Mouse (Mus musculus) ZHBTc4 (cell line): Measurements from ENCODE around the gene Ciapin1.
A peak's percentile ranks its signal among the peaks of the same experiment; 100 is the strongest.

ENCODE experiments used
- DNase-seq: peaks from one replicate; pipeline ENCODE4 v3.0.0-alpha.2; 2011; ENCODE audit warnings: low read depth, low spot score

Gene Ciapin1

DNA sequence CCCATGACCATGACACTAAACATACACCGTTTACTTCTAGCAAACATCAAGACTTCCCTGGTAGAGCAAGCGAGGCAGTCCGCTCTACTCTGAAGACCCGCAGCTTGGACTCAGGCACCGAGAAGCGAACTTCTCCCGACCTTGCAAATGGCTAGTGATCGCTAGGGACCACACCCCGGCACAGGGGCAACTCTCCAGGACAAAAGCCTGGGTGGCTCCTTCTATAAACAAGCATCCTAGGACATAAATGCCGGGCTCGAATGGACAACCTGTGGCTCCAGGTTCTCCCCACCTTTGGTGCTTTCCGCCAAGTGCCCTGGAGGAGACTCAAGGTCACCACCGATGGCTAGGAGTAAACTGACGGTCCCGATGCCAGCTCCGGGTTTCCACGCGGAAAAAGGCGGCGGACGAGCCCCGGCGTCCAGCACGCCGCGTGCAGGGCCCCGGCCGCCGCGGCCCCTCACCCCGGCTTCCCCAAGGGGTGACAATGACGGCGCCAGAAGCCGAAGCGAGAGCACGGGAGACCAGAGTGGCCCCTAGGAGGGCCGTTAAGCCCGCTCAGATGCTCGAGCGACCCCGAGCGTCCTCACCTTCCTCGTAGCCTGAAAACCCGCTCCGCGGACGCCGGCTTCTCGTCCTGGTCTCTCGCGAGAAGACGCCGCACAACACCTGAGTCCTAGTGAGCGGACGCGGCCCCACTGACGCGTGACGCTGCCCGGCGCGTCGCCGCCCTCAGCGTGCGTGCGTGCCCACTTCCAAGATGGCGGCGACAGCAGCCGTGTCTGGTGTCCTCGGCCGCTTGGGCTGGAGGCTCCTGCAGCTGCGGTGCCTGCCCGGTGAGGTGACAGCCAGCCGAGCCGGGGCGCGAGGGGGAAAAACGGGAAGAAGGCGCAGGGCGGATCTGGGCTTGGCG is at the start of gene Ciapin1, which contains the start of gene Coq9:
Ciapin1 (minus strand) TSS at position 697 of the 913 bp plus-strand sequence.
Coq9 (plus strand) TSS at position 660 of the 913 bp plus-strand sequence.
- DNase-seq = peak; percentile 99

DNA sequence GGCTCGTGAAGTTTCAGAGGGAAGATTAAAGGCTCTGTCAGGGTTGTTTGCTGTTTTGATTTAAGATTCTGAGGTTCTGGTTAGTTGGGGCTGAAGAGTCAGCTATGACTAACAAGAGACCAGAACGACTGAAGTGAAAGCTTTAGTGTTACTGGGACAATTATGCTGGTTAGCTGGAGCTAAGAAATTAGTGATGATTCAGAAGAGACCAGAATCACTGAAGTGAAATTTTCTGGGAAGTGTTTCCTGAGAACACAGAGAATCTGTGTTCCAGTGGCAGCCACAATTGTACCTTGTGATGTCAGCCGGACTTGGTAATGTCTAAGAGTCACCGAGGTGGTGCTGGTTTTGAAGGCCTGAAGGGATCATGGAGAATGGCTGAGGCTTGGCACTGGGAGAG is 42.6 kb upstream of the Ciapin1 start:
- DNase-seq = no peak

- no peak for DNase-seq
Measured at GRCm38 (mm10) chr8:94876820-94877219, 38.7 kb upstream of the Ciapin1 start.

GRCm38 (mm10) chr8:94876197-94876730 is 38.1 kb upstream of the Ciapin1 start, which contains the start of gene Dok4:
TSS of gene Dok4 (minus strand) at chr8:94876330.
- DNase-seq = peak; percentile 83

GRCm38 (mm10) chr8:94875871-94876150 is 37.7 kb upstream of the Ciapin1 start:
- no peak for DNase-seq

DNA sequence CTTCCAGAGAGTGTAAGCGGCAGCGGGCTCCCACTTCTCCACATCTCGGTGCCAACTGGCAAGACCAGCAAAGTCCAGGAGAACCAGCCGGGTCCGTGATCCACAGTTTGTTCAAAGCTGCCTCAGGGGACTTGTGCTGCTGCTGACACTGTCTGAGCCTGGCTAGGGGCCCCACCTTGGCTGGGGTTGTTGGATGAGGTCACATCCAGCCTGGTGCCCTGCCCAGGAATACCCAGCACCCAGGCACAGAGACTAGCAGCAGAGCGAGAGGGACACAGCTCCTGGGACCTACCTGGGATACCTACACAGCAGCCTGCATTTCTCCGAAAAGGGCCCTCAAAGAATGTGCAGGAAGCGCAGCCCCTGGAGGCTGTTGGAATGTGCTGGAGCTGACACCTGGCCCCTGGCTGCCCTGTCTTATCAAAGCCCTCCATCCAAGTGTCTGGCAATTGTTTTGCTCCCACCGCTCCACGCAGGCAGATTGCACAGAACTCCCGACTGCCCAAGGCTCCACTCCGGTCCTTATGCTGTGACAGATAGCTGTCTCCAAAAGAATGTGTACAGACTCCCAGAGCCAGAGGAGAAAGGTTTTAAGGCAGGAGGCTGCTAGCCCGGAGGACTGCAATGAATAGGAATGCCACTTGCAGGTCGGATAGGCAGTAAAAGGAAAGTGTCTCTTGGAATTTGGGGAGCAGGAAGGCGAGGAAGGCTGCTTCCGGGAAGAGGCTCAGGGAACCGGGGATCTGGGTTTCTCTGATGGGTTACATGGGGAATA is 37.1 kb upstream of the Ciapin1 start:
- DNase-seq = no peak

DNA sequence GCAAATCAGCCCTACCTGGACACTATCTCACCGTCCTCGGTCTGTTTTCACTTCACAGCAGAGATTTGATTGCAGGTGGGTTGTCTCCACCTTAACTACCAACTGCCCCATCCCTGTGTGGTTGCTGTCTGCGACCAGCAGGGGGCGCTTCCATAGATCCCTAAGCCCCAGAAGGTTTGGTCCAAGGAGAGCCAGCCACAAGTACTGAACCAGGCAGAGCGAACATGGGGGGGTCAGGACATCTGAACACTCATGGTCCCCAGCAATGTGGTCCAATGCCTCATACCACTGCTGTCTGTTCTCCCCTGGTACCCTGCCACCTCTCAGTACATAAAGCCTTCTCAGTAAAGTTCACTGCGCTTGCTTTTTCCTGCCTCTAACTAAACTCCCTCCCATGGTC is 36.2 kb upstream of the Ciapin1 start:
- peak; percentile 84 for DNase-seq

DNA sequence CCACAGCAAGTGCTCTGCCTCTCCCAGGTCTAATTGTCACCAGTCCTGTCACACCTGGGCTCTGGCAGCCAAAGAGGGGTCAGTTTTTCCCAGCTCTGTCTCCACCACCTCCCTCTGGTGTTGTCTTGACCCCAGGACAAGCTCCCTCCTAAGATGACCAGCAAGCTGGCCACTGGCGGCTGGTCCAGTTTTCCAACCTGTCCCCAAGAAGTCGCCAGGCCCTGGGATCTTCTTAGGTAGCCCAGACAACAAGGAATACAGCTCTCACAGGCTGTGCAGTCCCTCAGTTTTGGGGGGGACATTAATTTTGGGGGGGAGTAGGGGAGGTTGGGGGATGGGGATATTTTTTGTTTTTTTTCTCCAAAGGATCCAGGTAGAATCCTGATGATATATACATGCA is 34.4 kb upstream of the Ciapin1 start:
- no peak for DNase-seq

GRCm38 (mm10) chr8:94872156-94872555 is 34.0 kb upstream of the Ciapin1 start:
- no peak for DNase-seq

DNA sequence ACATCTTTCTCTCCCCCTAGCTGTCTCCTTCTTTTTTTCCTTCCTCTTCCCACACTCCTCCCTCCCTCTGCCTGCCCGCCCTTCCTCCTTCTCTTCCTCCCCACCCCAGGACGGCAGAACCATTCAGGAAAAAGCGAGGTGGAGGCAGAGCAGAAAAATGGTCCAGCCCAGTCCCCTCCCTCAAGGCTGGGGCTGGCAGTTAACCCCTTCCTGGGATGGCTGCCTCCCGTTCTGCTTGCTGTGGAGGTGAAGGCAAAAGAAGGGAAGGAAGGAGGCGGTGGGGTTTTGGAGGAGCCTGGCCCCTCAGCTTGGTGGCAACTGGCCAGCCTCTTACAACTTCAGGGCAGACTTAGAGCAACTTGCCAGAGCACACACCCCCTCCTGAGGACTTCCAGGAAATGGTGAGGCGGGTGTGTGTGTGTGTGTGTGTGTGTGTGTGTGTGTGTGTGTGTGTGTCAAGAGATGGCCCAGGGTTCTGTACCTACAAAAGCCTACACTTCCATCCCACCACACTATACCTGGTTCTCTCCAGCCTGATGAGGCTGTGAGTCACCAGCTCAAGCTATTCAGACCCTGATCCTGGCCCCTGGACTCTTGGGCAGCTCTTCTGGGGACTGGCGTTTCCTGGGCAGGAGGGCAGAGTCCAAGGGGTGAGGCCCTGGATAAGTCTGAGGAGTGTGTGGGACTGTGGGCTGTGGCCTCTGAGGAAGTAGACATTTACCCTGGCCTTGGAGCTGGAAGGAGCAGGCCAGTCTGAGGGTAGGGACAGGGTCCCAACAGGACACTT is 33.1 kb upstream of the Ciapin1 start:
- peak; percentile 48 for DNase-seq

DNA sequence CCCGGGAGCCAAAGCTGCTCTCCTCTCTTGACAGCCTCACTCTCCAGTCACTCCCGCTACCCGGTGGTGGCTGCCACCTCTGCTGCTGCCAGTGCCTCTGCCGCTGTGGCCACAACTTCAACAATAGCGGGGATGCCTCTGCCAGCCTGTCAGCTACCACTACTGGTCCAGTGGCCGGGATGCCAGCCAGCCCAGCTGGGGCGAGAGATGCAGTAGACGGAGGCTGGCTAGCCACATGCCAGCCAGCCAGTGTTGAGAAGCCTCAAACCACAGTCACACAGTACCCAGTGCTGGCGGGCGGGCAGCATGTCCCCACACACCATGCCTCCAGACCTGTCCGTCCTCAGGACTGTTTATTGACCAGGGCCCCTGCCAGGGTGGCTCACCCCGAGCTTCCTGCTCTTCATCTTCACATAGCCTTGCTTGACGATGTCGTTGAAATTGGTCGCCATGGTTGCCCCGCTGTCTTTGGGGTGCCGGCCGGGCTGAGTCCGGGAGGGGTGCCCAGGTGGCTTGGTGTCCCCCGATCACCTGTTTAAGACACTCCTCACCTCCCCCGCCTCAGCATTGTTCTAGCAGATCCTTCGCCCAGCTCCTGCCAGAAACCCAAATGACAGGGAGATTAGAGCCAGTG is 32.4 kb upstream of the Ciapin1 start:
- no peak for DNase-seq

- no peak for DNase-seq
Measured at GRCm38 (mm10) chr8:94870003-94870402, 31.8 kb upstream of the Ciapin1 start.

- DNase-seq = no peak
Measured at GRCm38 (mm10) chr8:94869146-94869545, 31.0 kb upstream of the Ciapin1 start.

DNA sequence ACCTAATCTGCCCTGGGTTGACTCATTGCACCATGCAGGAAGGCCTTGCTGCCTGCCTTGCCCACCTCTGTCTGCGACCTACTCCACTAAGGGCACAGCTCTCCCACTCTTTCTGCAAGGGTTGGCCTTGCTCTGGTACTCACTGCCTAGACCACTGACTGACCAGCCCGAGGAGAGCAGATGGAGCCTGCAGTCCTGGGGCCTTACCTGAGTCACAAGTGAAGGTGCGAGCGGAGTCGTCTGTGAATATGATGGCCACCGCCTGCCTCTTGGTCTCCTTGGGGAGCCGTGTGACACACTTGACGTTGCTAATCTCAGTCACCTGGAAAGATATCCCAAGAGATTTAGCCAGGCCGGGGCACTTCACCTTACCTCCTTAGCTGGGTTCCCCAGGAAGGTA is 28.8 kb upstream of the Ciapin1 start:
- no peak for DNase-seq

DNA sequence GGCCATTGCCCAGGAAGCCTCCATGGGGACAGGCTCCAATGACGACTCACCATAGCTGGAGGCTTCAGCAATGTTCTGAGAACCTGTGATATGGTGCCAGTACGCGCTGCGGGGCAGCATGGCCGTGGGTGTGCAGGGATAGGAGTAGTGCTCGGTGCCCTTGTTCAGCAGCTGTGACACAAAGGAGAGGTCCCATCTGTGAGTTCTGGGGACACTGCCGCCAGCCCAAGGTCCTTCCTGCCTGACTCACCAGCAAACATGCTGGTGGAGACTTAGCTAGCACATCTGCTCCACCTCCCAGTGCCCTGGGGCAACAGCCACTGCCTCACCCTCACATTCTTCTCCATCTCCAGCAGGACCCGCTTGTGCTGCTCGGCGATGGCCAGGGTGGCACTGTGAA is 27.1 kb upstream of the Ciapin1 start:
- DNase-seq = peak; percentile 43

GRCm38 (mm10) chr8:94863897-94864673 is 25.9 kb upstream of the Ciapin1 start:
- DNase-seq = no peak

DNA sequence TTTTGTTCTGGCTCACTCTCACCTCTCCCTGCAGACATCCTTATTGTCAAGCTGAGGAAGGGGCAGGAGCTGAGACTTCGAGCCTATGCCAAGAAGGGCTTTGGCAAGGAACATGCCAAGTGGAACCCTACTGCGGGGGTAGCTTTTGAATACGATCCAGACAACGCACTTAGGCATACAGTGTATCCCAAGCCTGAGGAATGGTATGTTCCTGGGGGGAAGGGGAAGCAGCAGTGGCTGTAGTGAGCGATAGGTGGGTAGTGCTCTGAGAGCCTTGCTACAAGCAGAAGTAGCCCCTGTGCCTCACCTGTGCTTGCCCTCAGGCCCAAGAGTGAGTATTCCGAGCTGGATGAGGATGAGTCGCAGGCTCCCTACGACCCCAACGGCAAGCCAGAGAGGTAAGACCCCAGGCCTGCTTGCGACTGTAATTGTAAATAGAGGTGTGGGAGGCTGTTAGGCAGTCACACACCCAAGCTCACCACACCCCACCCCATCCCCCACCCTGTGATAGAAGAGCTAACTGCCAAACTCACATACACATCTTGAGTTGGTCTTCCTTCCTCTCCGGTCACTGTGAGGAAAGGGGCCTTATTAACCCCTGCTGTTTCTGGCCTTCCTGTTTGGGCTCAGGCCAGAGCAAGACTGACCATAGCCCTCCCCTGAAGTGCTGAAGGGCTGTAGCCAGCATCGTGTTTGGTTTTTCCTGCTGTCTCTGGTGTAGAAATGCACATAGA is 24.5 kb upstream of the Ciapin1 start:
- no peak for DNase-seq

- peak; percentile 76 for DNase-seq
Measured at GRCm38 (mm10) chr8:94861352-94861910, 23.3 kb upstream of the Ciapin1 start.
